Mouse (Mus musculus) spleen, adult 2 months (tissue): Measurements from ENCODE around the gene Hrh2. TPM values are rescaled to one million over a fixed set of nuclear protein-coding genes. Genes with fewer than 3 reads are reported as not detected.

Experiments used
- DNase-seq, 2 experiments: peaks; one replicate each; pipeline versions ENCODE4 v3.0.0 to v3.0.0-alpha.2; 2012 to 2021; ENCODE audit warnings: low spot score in 2 of 2, low read depth in 1 of 2
- H3K27ac ChIP-seq: fragments of 200-500 bp; 2 replicates; pipeline ENCODE4 v1.5.1; 2012; ENCODE audit warnings: low read length, inconsistent platforms; ENCODE audit not compliant: insufficient read depth
- H3K27me3 ChIP-seq: fragments of 200-500 bp; 2 replicates; pipeline ENCODE4 v1.6.1; 2012; ENCODE audit warnings: mild to moderate bottlenecking, moderate library complexity, low read length, inconsistent platforms; ENCODE audit not compliant: control insufficient read depth, insufficient read depth
- H3K36me3 ChIP-seq: fragments of 200-500 bp; 2 replicates; pipeline ENCODE4 v1.6.1; 2012; ENCODE audit warnings: mild to moderate bottlenecking, low read length, inconsistent platforms; ENCODE audit not compliant: control insufficient read depth, insufficient read depth
- H3K4me1 ChIP-seq: fragments of 200-500 bp; 2 replicates; pipeline ENCODE4 v1.6.1; 2011; ENCODE audit warnings: inconsistent platforms; ENCODE audit not compliant: control insufficient read depth, insufficient read depth, insufficient read length
- H3K4me3 ChIP-seq: fragments of 200-500 bp; 2 replicates; pipeline ENCODE4 v1.5.1; 2011; ENCODE audit warnings: mild to moderate bottlenecking, inconsistent platforms; ENCODE audit not compliant: insufficient read depth, insufficient read length; ENCODE audit errors: extremely low read depth
- CTCF ChIP-seq: fragments of 200-500 bp; IDR thresholded peaks from 2 replicates; pipeline ENCODE4 v1.5.1; 2011; ENCODE audit warnings: mild to moderate bottlenecking, inconsistent platforms; ENCODE audit not compliant: insufficient read depth, insufficient read length, insufficient replicate concordance; ENCODE audit errors: extremely low read depth
- POLR2A ChIP-seq: fragments of 200-500 bp; IDR thresholded peaks from 2 replicates; pipeline ENCODE4 v1.6.1; 2011; ENCODE audit warnings: low read depth, low read length, inconsistent platforms
- WGBS: fragments of 180-500 bp; shearing (Covaris S2); methylation state at CpG from one replicate; pipeline ENCODE4 v1.1.7; 2018; 5-methylcytosine and 5-hydroxymethylcytosine counted together
- polyA plus RNA-seq: library from polyadenylated mRNA; depleted of rRNA; stranded (reverse); fragments of >200 nt; gene quantifications from 2 replicates; pipeline ENCODE4 v1.2.3, GENCODE M21; 2012

Gene Hrh2
- polyA plus RNA-seq, 1 experiment, result 4.0 TPM

DNA sequence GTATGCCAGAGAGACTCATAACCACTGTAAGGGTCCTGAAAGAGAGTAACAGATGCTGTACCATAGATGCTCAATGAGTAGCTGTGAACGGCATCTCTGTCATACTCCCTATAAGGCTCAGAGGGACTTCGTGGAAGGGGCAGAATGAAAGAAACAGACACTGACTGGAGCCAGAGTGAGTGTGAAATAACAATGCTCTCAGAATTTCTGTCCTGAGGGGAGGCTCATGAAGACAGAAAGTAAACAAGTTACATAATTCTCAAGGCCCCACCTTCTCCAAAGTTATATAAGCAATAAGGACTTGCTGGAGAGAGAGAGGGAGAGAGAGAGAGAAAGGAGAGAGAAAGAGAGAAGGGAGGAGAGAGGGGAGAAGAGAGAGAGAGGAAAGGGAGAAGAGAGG lies 36.1 kb upstream of the Hrh2 start:
- no peak for DNase-seq
- Histone ChIP-seq H3K4me3 (no peak overlapping the region), H3K36me3 (no peaks in the 10 kb centered on the region), H3K27ac (no peak overlapping the region), H3K27me3 (no peaks in the 10 kb centered on the region), H3K4me1 (no peaks in the 10 kb centered on the region)
- WGBS, result 87% methylated on average over 2 of the region's 2 CpGs
- no peak for TF ChIP-seq CTCF
- TF ChIP-seq POLR2A, result no peak

DNA sequence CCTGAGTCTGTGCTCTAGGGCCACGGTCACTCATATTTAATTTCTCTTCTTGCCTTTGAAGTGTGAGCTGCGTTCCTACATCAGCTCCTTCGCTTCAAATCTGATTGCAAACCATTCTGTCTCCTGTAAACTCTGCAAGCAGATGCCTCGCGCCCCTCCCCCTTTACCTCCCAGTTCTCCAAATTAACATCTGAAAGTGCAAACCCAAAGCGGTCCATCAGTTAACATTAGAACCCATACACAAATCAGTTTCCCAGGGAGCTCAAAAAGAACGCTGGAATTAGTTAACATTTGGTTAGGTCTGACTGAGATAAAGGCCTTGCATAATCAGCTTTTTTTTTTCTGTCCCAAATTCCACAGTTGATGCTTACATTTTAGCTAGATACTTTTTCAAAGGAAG lies 32.7 kb upstream of the Hrh2 start:
- no peaks in the 10 kb centered on the region for H3K27me3 ChIP-seq
- no peak for DNase-seq
- no peaks in the 10 kb centered on the region for H3K4me1 ChIP-seq
- no peak for TF ChIP-seq CTCF
- no peak for TF ChIP-seq POLR2A
- no peak overlapping the region for H3K4me3 ChIP-seq
- H3K27ac ChIP-seq, result no peak overlapping the region
- H3K36me3 ChIP-seq, result no peaks in the 10 kb centered on the region
- 85% methylated on average over 7 of the region's 7 CpGs for WGBS

DNA sequence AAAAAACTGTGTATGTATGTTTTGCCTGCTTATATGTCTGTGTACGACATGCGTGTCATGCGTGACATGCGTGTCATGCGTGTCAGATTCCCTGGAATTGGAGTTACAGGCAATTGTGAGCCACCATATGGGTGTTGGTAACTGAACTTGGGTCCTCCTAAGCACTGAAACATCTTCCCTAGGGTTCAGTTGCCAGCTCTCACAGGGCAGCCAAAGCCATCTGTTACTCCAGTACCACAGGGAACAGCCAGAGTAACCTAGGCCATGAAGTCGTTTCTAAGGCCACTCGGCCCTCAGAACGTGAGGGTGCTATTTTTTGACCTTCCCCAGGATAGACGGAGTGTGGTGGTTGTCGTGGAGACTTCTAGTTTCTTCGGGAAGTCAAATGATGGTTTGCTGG lies 32.2 kb upstream of the Hrh2 start:
- no peaks in the 10 kb centered on the region for H3K36me3 ChIP-seq
- H3K27ac ChIP-seq, result no peak overlapping the region
- TF ChIP-seq POLR2A, result no peak
- no peak for TF ChIP-seq CTCF
- H3K27me3 ChIP-seq, result no peaks in the 10 kb centered on the region
- H3K4me3 ChIP-seq, result no peak overlapping the region
- DNase-seq, result no peak
- 84% methylated on average over 11 of the region's 11 CpGs for WGBS
- H3K4me1 ChIP-seq, result no peaks in the 10 kb centered on the region

DNA sequence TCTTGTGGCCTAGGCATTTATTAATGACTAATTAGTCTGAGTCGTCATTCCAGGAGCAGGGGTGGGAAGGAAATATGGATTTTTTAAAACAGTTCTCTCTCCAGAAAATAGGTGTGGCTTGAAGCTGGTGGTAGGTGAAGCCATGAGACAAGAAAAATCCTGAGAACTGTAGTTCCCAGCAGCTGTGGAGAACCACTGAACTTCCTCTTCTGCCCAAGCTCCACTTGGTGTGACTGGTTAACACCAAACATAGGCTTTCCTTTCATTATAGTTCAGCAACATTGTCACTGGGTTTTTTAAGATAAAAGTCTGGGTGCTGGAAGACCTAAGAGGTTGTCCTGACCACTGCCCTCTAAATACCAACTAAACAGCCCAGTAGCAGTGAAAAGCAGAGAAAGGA lies 31.4 kb upstream of the Hrh2 start:
- H3K4me3 ChIP-seq, result no peak overlapping the region
- no peaks in the 10 kb centered on the region for H3K27me3 ChIP-seq
- no peak for DNase-seq
- 5% methylated on average over 1 of the region's 1 CpGs for WGBS
- TF ChIP-seq CTCF, result no peak
- no peak for TF ChIP-seq POLR2A
- H3K27ac ChIP-seq, result no peak overlapping the region
- no peaks in the 10 kb centered on the region for H3K36me3 ChIP-seq
- no peaks in the 10 kb centered on the region for H3K4me1 ChIP-seq

DNA sequence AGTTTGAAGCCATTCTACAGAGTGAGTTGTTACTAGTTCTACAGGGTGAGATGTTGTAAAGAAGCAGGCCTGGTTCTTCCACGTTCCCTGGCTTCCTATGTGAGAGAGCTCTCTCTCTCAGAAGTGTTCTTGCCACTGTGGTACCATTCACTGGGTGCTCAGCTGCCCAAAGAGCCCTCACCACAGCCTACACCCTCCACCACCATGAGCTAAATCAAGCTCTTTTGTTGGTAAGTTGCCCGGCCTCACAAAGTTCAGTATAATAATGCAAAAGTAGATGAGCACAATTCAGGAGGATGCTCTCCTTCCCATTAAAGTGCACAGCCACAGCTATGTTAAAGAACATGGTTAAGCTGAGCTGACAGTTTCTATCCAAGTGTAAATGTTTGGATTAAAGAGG lies 30.4 kb upstream of the Hrh2 start:
- H3K27me3 ChIP-seq, result no peaks in the 10 kb centered on the region
- DNase-seq, result no peak
- 78% methylated on average over 2 of the region's 2 CpGs for WGBS
- H3K4me3 ChIP-seq, result no peak overlapping the region
- no peaks in the 10 kb centered on the region for H3K4me1 ChIP-seq
- TF ChIP-seq CTCF, result no peak
- TF ChIP-seq POLR2A, result no peak
- H3K36me3 ChIP-seq, result no peaks in the 10 kb centered on the region
- H3K27ac ChIP-seq, result no peak overlapping the region

- no peak for TF ChIP-seq POLR2A
- TF ChIP-seq CTCF, result no peak
- H3K27ac ChIP-seq, result no peak overlapping the region
- WGBS, result 81% methylated on average over 8 of the region's 8 CpGs
Observed at GRCm38 (mm10) chr13:54163363-54163762, 28.6 kb upstream of the Hrh2 start.

GRCm38 (mm10) chr13:54164462-54164861 lies 27.5 kb upstream of the Hrh2 start:
- H3K27me3 ChIP-seq, result no peaks in the 10 kb centered on the region
- H3K4me1 ChIP-seq, result no peaks in the 10 kb centered on the region
- H3K27ac ChIP-seq, result no peak overlapping the region
- no peak overlapping the region for H3K4me3 ChIP-seq
- no peak for DNase-seq
- H3K36me3 ChIP-seq, result no peaks in the 10 kb centered on the region
- TF ChIP-seq POLR2A (no peak), CTCF (no peak)
- 86% methylated on average over 10 of the region's 10 CpGs for WGBS

More at GRCm38 (mm10) chr13:54163363-54163762, 28.6 kb upstream of the Hrh2 start:
- Histone ChIP-seq H3K36me3 (no peaks in the 10 kb centered on the region), H3K4me1 (no peaks in the 10 kb centered on the region), H3K4me3 (no peak overlapping the region), H3K27me3 (no peaks in the 10 kb centered on the region)
- DNase-seq, result no peak

DNA sequence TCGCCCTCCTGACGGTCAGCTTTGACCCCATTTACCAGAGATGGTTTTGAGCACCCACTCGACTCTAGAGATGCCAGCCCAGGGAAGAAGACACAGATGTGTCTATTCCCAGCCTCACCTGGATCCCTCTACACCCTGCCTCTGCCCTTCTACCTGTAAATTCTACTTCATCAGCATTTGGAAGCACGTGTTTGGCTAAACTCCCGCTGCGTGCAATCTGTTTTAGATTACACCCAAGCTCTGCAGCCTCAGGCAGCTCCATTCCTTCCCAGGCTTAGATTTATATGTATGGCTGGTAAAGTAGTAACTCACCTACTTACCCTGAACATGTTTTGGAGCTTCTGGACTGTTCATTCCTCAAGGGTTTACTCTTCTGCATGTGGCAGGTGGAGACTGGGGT lies 26.9 kb upstream of the Hrh2 start:
- no peaks in the 10 kb centered on the region for H3K36me3 ChIP-seq
- no peaks in the 10 kb centered on the region for H3K4me1 ChIP-seq
- 85% methylated on average over 6 of the region's 6 CpGs for WGBS
- H3K4me3 ChIP-seq, result no peak overlapping the region
- TF ChIP-seq POLR2A (no peak), CTCF (no peak)
- no peak for DNase-seq
- no peaks in the 10 kb centered on the region for H3K27me3 ChIP-seq
- H3K27ac ChIP-seq, result no peak overlapping the region
